Mouse (Mus musculus): ENCODE results near the gene 2610002M06Rik. TPM values are rescaled to one million over a fixed set of nuclear protein-coding genes. Genes with fewer than 3 reads are reported as not detected.
A peak's percentile ranks its signal among the peaks of the same experiment; 100 is the strongest.

2610002M06Rik gene
- 25.6 and 27.1 TPM in 2 replicates for total RNA-seq (2014; rRNA removed)
- 17.5 TPM in 2 replicates for polyA plus RNA-seq (2015; fragmentation: Nextera tagmentation; extraction: Ambion mirVana)

- Histone ChIP-seq H3K27ac (0 out of 2 replicates have a peak within 1 kb of the TSS, but pooled peaks have one; percentile 15), H3K4me3 (ENCODE audit: low read length) (peak within 1 kb of the TSS; percentile 56), H3K4me1 (ENCODE audit: insufficient read depth, low read length) (no peaks in the 10 kb centered on the region), H3K9me3 (ENCODE audit: low read length) (no peaks in the 10 kb centered on the region), H3K27me3 (ENCODE audit: insufficient read depth, low read length) (no peaks in the 10 kb centered on the region), H3K9ac (replicated peaks; ENCODE audit: low read length) (peak within 1 kb of the TSS; percentile 63), H3K36me3 (ENCODE audit: insufficient read depth, low read length) (no peaks in the 10 kb centered on the region), H3K4me2 (ENCODE audit: low read depth, low read length) (peak within 1 kb of the TSS; percentile 58)
- 34% methylated on average over 25 of the region's 28 CpGs for WGBS
- peak; percentile 73 for TF ChIP-seq CTCF (IDR thresholded peaks at IDR 0.05; ENCODE audit: low read depth)
- DNase-seq (ENCODE audit: low spot score) = peak; percentile 93
- ATAC-seq = peak; percentile 98
Observed at GRCm38 (mm10) chrX:107816218-107816554, at the start of gene 2610002M06Rik. TSS of gene 2610002M06Rik (minus strand) at chrX:107816334.

- Histone ChIP-seq H3K4me1 (ENCODE audit: insufficient read depth, low read length) (no peaks in the 10 kb centered on the region), H3K27me3 (ENCODE audit: insufficient read depth, low read length) (no peaks in the 10 kb centered on the region), H3K36me3 (ENCODE audit: insufficient read depth, low read length) (no peaks in the 10 kb centered on the region), H3K4me2 (ENCODE audit: low read depth, low read length) (no peak overlapping the region), H3K27ac (no peak overlapping the region), H3K9ac (replicated peaks; ENCODE audit: low read length) (no peak overlapping the region), H3K4me3 (ENCODE audit: low read length) (no peak overlapping the region), H3K9me3 (ENCODE audit: low read length) (no peaks in the 10 kb centered on the region)
- no peak for TF ChIP-seq CTCF (IDR thresholded peaks at IDR 0.05; ENCODE audit: low read depth)
- ATAC-seq = no peak
- peak; percentile 1 for DNase-seq (ENCODE audit: low spot score)
- 30% methylated on average over 4 of the region's 4 CpGs for WGBS
Observed at GRCm38 (mm10) chrX:107858165-107858564, 42.0 kb upstream of the 2610002M06Rik start.

- H3K9ac ChIP-seq (replicated peaks; ENCODE audit: low read length) = no peak overlapping the region
- no peaks in the 10 kb centered on the region for H3K4me1 ChIP-seq (ENCODE audit: insufficient read depth, low read length)
- H3K9me3 ChIP-seq (ENCODE audit: low read length) = no peaks in the 10 kb centered on the region
- peak overlapping the region; percentile 56 for H3K4me3 ChIP-seq (ENCODE audit: low read length)
- TF ChIP-seq CTCF (IDR thresholded peaks at IDR 0.05; ENCODE audit: low read depth) = no peak
- H3K27me3 ChIP-seq (ENCODE audit: insufficient read depth, low read length) = no peaks in the 10 kb centered on the region
- no peaks in the 10 kb centered on the region for H3K36me3 ChIP-seq (ENCODE audit: insufficient read depth, low read length)
- H3K4me2 ChIP-seq (ENCODE audit: low read depth, low read length) = peak overlapping the region; percentile 58
- WGBS = 84% methylated on average over 6 of the region's 6 CpGs
- no peak overlapping the region for H3K27ac ChIP-seq
- ATAC-seq = no peak
- DNase-seq (ENCODE audit: low spot score) = no peak
Observed at GRCm38 (mm10) chrX:107816726-107817125, 592 bp upstream of the 2610002M06Rik start.

GRCm38 (mm10) chrX:107815502-107816217 is 474 bp downstream of the 2610002M06Rik start:
- peak overlapping the region; percentile 58 for H3K4me2 ChIP-seq (ENCODE audit: low read depth, low read length)
- peak overlapping the region; percentile 63 for H3K9ac ChIP-seq (replicated peaks; ENCODE audit: low read length)
- H3K4me3 ChIP-seq (ENCODE audit: low read length) = peak overlapping the region; percentile 56
- 0 out of 2 replicates have a peak overlapping the region, but pooled peaks have one; percentile 15 for H3K27ac ChIP-seq
- no peak for TF ChIP-seq CTCF (IDR thresholded peaks at IDR 0.05; ENCODE audit: low read depth)
- 30% methylated on average over 32 of the region's 32 CpGs for WGBS
- no peaks in the 10 kb centered on the region for H3K36me3 ChIP-seq (ENCODE audit: insufficient read depth, low read length)
- H3K4me1 ChIP-seq (ENCODE audit: insufficient read depth, low read length) = no peaks in the 10 kb centered on the region
- H3K9me3 ChIP-seq (ENCODE audit: low read length) = no peaks in the 10 kb centered on the region
- no peaks in the 10 kb centered on the region for H3K27me3 ChIP-seq (ENCODE audit: insufficient read depth, low read length)
- peak; percentile 39 for DNase-seq (ENCODE audit: low spot score)
- ATAC-seq = no peak; the same call in none of the 2 replicates

GRCm38 (mm10) chrX:107812120-107812519 is 4.0 kb downstream of the 2610002M06Rik start:
- no peaks in the 10 kb centered on the region for H3K27me3 ChIP-seq (ENCODE audit: insufficient read depth, low read length)
- TF ChIP-seq CTCF (IDR thresholded peaks at IDR 0.05; ENCODE audit: low read depth) = no peak
- H3K4me2 ChIP-seq (ENCODE audit: low read depth, low read length) = no peak overlapping the region
- H3K27ac ChIP-seq = no peak overlapping the region
- ATAC-seq (no peak), DNase-seq (ENCODE audit: low spot score) (no peak)
- no peaks in the 10 kb centered on the region for H3K9me3 ChIP-seq (ENCODE audit: low read length)
- H3K4me3 ChIP-seq (ENCODE audit: low read length) = no peak overlapping the region
- no peaks in the 10 kb centered on the region for H3K4me1 ChIP-seq (ENCODE audit: insufficient read depth, low read length)
- H3K9ac ChIP-seq (replicated peaks; ENCODE audit: low read length) = no peak overlapping the region
- no peaks in the 10 kb centered on the region for H3K36me3 ChIP-seq (ENCODE audit: insufficient read depth, low read length)

GRCm38 (mm10) chrX:107796919-107797318 is 19.2 kb downstream of the 2610002M06Rik start:
- 88% methylated on average over 2 of the region's 2 CpGs for WGBS

GRCm38 (mm10) chrX:107795785-107796184 is 20.3 kb downstream of the 2610002M06Rik start:
- H3K9me3 ChIP-seq (ENCODE audit: low read length) = no peaks in the 10 kb centered on the region
- no peak for ATAC-seq
- no peak for DNase-seq (ENCODE audit: low spot score)
- no peak overlapping the region for H3K4me2 ChIP-seq (ENCODE audit: low read depth, low read length)
- H3K36me3 ChIP-seq (ENCODE audit: insufficient read depth, low read length) = no peaks in the 10 kb centered on the region
- H3K27ac ChIP-seq = no peak overlapping the region
- H3K4me3 ChIP-seq (ENCODE audit: low read length) = no peak overlapping the region
- H3K27me3 ChIP-seq (ENCODE audit: insufficient read depth, low read length) = no peaks in the 10 kb centered on the region
- H3K9ac ChIP-seq (replicated peaks; ENCODE audit: low read length) = no peak overlapping the region
- 58% methylated on average over 1 of the region's 1 CpGs for WGBS
- TF ChIP-seq CTCF (IDR thresholded peaks at IDR 0.05; ENCODE audit: low read depth) = no peak
- no peaks in the 10 kb centered on the region for H3K4me1 ChIP-seq (ENCODE audit: insufficient read depth, low read length)

More at GRCm38 (mm10) chrX:107796919-107797318, 19.2 kb downstream of the 2610002M06Rik start:
- Histone ChIP-seq H3K4me2 (ENCODE audit: low read depth, low read length) (no peak overlapping the region), H3K36me3 (ENCODE audit: insufficient read depth, low read length) (no peaks in the 10 kb centered on the region), H3K4me3 (ENCODE audit: low read length) (no peak overlapping the region), H3K9ac (replicated peaks; ENCODE audit: low read length) (no peak overlapping the region), H3K4me1 (ENCODE audit: insufficient read depth, low read length) (no peaks in the 10 kb centered on the region), H3K9me3 (ENCODE audit: low read length) (no peaks in the 10 kb centered on the region), H3K27me3 (ENCODE audit: insufficient read depth, low read length) (no peaks in the 10 kb centered on the region), H3K27ac (no peak overlapping the region)
- TF ChIP-seq CTCF (IDR thresholded peaks at IDR 0.05; ENCODE audit: low read depth) = no peak
- DNase-seq (ENCODE audit: low spot score) (no peak), ATAC-seq (no peak)

All from hindbrain, postnatal 0 days (tissue).